Mouse (Mus musculus): Measurements from ENCODE around the gene Ncoa3. TPM values are rescaled to one million over a fixed set of nuclear protein-coding genes. Genes with fewer than 3 reads are reported as not detected.

Ncoa3 gene
- total RNA-seq, 2 experiments from 2014 or later: 8.3 to 8.8 TPM

DNA sequence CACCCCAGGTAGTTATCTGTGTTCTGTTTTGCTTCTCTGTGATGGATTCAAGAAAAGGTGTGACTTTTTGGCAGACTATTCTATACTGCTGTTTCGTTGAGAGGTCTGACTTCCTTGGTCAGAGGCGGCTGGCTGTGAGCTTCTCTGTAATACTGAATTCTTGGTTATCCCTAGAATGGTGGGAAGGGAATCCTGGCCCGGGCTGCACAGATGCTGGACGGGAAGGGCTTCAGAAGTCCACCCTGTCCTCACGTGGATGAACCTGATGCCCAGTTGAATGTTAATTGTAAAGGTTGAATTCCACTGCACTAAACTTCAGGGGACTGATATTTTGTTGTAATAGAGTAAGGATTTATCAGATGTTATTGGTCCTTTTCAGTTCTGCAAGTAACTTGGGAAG, 7.4 kb downstream of the Ncoa3 start:
- no peak for ATAC-seq (replicated peaks; ENCODE audit: low FRiP score, low TSS enrichment, poor library complexity, severe bottlenecking)

DNA sequence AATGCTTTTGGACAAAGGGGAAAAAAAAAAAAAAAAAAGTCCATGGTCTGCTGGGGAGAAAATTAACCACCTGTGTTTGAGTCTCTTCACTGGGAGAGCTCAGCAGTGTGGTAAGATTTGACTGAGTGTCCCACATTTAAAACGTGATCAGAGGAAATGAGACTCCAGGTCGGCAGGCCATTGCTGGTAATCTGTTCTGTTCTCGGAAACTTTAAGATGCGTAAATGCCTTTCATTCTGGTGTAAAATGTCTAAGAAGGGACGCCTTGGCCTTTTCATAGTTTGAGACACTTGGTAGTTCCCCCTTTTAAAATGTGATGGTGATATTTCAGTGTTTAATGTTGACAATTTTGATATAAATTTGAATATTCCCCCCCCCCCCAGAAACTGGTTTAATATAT, 7.8 kb downstream of the Ncoa3 start:
- ATAC-seq (replicated peaks; ENCODE audit: low FRiP score, low TSS enrichment, poor library complexity, severe bottlenecking): no peak

DNA sequence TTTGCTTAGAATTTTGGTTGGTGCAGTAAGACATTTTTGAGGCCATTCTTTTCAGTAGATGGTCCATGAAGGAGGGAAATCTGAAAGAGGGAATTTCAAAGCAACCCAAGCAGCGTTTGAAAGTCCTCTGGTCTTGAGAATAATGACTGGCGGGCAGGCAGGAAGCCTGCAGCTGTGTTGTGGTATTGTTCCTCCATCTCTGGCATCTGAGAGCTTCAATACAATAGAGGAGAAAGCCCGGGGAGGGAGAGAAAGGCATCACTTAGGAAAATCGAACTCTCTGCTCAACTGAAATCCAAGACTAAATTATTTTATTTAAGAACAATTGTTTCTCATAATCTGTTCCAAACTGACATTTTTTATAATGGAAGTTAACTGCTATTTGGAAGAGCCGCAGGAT, 8.3 kb downstream of the Ncoa3 start:
- no peak for ATAC-seq (replicated peaks; ENCODE audit: low FRiP score, low TSS enrichment, poor library complexity, severe bottlenecking)

DNA sequence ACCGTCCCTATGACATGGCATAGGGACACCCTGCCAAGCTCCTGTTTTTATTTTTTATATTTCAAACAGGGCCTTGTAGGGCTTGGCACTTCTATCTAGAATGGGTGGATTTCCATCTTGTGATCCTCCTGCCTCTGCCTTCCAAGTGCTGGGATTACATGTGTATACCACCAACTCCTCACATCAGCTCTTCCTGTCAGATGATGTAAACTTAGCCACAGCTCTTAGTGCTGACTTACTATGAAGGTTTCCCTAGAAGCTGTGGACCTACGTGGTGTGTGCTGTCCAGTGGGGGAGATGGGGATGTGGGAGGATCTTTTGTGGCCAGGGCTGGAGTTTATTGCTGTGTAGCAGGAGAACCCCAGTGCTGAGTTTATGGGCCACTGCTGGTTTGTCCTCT, 8.9 kb downstream of the Ncoa3 start:
- no peak for ATAC-seq (replicated peaks; ENCODE audit: low FRiP score, low TSS enrichment, poor library complexity, severe bottlenecking)

DNA sequence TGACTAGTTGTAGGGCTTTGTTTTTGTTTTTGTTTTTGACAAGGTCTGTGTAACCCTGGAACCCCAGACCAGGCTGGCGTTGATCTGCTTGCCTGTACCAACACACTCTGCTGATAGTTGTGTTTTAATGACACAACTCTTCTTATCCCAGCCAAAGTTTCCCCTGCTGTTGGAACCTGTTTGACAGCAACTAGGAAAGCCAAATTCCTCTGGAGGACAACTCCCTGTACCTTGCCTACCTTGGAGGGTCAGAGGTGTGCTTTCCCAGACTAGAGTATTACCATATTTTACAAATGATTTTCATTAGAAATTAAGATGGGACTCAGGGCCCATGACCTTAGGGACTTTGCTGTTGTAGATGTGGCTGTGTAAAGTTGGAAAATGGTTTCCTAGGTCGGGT, 9.3 kb downstream of the Ncoa3 start:
- ATAC-seq (replicated peaks; ENCODE audit: low FRiP score, low TSS enrichment, poor library complexity, severe bottlenecking): no peak

DNA sequence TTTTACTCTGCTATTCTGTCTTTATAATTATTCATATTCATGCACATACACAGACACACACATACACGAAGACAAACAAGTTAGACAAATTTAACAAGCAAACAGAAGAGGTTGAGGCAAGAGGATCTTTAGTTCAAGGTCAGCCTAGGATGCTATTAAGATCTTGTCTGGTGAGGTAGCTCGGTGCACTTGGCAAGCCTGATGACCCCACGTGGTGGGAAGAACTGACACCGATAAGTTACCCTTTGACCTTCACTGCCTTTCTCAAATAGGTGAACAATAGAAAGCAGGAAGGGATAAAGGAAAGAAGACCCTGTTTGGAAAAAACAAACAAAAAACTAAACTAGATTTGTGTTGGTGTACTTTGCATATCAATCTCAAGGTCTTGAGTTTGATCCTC, 10.0 kb downstream of the Ncoa3 start:
- ATAC-seq (replicated peaks; ENCODE audit: low FRiP score, low TSS enrichment, poor library complexity, severe bottlenecking): no peak

DNA sequence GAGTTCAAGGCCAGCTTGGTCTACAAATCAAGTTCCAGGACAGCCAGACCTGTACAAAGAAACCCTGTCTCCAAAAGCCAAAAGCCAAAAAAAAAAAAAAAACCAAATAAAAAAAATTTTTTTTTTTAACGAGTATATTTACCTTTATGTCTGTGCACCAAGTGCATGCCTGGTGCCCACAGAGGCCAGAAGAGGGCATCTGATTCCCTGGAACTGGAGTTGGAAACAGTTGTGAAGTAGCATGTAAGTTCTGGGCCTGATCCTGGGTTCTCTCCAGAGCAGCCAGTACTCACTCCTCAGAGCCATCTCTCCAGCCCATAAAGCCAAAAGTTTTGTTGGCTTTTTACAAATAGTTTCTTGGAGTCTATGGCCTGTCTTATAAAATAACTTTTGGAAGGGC, 10.6 kb downstream of the Ncoa3 start:
- no peak for ATAC-seq (replicated peaks; ENCODE audit: low FRiP score, low TSS enrichment, poor library complexity, severe bottlenecking)

DNA sequence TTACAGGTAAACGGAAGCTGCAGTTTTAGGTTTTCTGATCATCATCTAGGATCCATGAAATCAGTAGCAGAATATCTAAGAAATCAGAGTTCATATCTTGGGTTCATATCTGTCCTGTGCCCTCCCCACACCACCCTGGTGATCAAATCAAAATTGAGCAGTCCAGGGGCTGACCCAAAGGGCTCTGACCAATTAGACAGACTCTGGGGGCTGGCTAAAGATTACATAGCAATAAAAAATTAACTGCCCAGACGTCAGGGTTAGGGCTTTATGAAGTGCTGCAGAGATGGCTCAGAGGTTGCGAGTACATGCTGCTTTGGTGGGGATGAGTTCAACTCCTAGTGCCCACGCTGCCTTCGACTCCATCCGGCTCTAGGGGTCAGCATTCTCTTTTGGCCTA, 14.6 kb downstream of the Ncoa3 start:
- no peak for ATAC-seq (replicated peaks; ENCODE audit: low FRiP score, low TSS enrichment, poor library complexity, severe bottlenecking)

DNA sequence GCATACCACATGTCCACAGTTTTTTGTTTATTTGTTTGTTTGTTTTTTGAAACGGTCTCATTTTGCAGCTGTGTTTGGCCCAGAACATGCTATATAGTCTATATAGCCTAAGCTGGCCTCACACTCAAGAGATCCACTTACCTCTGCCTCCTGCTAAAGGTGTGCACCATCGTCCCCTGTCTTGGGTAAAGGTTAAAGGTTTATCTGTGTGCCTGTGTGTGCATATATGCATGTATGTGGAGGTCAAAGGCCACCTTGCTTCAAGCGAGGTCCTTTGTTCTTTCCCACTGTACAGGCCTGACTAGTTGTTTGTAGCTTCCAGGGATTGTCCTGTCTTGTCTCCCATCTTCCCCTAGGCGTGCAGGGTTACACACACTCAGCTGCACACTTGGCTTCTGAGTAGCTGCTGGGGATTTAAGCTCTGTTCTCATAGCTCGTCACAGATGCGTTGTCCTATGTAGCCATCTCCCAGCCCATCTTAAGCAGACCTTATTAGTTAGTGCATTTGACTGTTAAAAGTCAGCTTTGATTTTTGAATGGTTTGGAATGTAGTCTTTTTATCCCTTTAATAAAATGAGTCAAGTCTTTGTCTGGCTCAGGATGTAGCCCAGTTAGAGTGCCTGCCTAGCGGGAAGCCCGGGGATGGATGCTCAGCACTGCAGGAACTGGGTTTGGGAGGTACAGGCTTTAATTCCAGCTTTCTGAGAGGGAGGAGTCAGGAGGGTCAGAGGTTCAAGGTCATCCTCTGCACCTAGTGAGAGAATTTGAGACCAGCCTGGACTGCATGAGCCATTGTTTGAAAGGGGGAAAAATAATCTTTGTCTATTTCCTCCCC, 16.3 kb downstream of the Ncoa3 start:
- ATAC-seq (replicated peaks; ENCODE audit: low FRiP score, low TSS enrichment, poor library complexity, severe bottlenecking): no peak

DNA sequence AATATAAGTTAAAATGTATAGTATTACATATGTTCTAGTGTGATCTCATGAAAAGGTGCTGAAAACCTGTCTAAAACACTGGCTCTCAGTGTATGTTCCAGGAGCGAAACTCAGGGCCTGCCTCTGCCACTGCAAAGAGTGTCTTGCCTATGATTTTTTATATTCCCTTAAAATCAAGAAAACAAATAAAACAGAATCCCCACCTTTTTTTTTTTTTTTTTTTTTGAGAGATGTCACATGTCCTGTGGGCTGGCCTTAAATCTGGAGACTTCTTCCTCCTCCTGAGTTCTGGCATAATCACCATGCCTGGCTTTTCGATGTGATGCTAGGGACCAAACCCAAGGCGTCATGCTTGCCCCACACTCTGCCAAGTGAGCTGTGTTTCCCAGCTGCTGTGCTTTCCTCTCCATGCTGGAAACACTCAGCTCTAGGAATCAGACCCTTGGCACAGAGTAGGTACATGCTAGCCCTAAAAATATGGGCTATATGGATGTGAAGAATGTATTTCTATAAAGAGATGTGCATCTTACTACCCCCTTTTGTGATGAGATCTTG, 17.0 kb downstream of the Ncoa3 start:
- no peak for ATAC-seq (replicated peaks; ENCODE audit: low FRiP score, low TSS enrichment, poor library complexity, severe bottlenecking)

DNA sequence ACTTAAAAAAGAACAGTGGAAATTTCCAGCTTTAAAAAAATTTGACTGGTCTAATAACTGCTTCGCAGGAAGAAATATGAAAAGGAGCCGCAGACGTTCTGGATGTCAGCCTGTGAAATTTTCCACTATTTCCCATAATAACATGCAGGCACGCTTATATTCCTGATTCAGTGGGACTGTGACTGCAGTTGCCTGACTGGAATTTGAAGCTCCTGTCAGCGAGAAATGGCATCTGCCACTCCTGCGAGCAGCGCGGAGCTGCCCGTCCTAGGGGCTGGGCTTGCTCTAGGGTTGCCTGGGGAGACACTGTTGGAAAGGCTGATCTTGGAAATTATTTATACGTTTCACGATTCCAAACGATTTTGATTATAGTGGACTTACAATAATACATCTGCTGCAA, 17.9 kb downstream of the Ncoa3 start:
- ATAC-seq (replicated peaks; ENCODE audit: low FRiP score, low TSS enrichment, poor library complexity, severe bottlenecking): no peak

DNA sequence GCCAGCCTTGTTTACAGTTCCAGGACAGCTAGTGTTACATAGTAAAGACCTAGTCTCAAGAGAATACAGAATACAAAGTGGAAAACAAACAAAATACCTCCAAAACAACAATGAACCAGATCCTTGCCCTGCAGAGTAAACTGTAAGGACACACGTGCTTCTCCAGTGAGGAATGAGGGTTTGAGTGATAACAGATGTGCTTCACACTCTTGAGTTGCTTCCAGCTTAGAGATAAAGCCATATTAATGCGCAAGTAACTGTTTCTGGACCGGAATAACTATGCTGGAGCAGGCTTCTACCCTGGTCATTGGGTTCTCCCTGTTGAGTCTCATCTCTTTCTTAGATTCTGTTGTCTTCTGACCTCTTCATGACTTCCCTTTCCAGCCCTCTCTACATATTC, 19.0 kb downstream of the Ncoa3 start:
- no peak for ATAC-seq (replicated peaks; ENCODE audit: low FRiP score, low TSS enrichment, poor library complexity, severe bottlenecking)

DNA sequence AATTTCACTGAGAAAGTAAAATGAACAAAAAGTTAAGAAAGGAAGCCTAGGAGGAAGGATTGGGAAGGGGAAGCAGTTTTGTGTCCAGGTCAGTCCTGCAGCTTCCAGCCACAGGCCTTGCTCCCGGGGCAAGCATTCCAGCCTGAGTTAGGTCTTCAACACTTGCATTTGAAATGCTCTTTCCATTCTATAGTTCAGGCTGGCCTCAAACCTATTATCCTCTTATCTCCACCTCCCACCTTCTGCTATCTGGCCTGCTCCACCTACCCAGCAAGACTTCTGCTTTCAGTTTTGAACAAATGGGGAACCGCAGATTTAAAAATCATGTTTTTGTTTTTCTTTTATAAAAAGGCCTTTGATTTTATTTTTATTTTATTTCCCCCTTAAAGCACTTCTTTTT, 19.7 kb downstream of the Ncoa3 start:
- peak; percentile 88 for ATAC-seq (replicated peaks; ENCODE audit: low FRiP score, low TSS enrichment, poor library complexity, severe bottlenecking)

DNA sequence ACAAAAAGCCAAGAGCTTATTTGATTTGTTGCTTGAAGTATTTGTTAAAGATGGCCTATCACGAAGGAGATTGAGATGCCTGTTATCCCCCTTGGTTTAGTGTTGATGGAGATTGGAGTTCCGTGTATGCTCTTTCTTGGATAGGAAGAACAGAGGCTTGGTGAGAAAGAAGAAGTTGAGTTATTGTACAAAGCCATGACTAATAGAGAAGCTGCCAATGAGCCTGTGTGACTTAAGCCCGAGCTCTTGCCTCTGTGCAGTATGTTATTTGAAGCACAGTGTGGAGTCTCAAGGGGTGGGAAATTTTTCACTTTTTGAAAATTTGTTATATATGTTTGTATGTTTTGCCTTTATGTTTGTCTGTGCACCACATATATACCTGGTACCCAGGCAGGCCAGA, 26.3 kb downstream of the Ncoa3 start:
- ATAC-seq (replicated peaks; ENCODE audit: low FRiP score, low TSS enrichment, poor library complexity, severe bottlenecking): no peak

DNA sequence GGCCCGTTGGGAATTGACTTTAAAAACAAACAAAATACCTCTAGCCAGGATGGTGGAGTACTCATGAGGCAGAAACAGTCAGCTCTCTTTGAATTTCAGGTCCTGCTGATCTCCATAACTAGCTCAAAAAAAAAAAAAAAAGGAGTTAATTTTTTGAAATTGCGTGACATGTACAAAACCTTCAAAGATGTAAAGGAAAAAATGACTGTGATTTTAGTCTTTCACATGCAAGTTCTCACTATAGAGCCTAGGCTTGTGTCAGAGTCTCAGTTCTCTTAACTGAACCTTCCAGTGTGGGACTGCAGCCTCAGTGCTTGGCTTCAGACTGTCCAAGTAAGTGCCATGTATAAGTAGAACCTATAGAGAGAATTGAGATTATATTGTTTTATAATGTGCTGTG, 27.6 kb downstream of the Ncoa3 start:
- no peak for ATAC-seq (replicated peaks; ENCODE audit: low FRiP score, low TSS enrichment, poor library complexity, severe bottlenecking)

DNA sequence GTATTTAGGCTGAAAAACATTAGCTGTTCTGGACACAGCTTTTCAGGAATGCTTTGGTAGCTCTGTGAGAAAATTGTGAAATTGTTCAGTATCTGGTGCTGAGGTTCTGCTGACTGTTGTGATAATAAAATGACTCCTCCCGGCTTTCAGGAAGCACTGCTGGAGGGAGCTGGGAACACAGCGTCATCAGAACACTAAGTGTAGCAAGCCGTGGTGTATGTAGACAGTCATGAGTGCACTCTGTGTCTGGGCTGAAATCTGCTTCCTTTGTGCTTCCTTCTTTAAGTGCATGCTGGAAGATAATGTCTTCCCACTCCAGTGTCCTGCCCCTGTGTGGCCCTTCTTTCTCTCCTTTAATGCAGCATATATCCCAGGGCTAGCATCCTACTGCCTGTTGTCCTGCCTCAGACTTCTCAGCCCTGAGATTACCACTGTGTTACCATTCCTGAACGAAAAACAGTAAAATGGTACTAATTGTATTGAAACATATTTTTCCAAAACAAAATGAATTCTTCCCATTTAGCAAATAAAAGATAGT, 28.7 kb downstream of the Ncoa3 start:
- ATAC-seq (replicated peaks; ENCODE audit: low FRiP score, low TSS enrichment, poor library complexity, severe bottlenecking): no peak

DNA sequence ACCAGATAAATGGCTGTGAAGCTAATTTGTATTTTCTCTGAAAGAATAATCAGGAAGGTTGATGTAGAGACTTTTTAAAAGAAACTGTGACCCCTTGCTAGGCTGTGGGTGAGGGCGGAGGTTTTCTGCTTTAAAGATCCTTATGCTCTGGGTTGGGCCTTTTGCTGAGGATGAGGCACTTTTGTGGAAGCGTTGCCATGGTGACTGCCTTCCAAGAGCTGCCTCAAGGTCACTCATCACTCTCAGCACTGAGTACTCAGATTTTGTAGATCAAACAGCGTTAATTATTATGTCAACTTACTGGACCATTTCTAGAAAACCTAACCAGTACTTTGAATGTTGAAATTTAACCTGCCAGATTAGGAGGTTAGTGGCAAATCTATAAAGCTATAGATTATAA, 29.2 kb downstream of the Ncoa3 start:
- no peak for ATAC-seq (replicated peaks; ENCODE audit: low FRiP score, low TSS enrichment, poor library complexity, severe bottlenecking)

DNA sequence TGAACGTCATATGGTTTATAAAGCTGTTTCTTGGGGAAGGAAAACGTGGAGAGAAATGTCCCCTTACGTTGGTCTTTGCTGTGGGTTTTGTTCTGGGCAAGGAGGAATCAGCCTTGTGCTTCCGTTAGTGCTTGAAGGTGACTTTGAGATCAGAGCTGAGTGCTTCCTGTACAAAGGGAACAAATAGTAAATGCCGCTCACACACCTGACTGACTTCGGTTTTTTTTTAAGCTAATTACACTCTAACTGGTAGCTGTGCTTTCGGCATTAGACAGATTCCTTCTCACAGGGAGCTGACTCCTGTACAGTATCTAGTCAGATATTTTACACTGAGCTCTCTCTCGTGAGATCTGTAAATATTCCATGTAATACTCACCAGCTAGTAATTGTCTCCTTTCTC, 29.9 kb downstream of the Ncoa3 start:
- no peak for ATAC-seq (replicated peaks; ENCODE audit: low FRiP score, low TSS enrichment, poor library complexity, severe bottlenecking)

DNA sequence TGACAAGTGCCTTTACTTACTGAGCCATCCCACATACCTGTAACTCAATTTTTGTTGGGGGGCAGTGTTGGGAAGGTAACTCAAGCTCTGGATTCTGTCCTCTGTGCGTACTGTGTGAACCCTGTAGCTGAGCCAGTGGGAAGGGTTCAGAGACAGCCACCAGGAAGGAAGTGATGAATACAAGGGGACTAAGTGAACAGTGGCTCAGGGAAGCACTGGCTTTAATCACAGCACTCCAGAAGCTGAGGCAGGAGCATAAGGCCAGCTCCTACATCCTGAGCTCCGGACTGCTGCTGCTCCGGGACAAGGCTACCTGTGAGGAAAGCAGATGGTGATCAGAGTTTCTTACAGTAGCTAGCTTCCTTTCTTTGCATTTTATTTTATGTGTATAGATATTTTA, 31.6 kb downstream of the Ncoa3 start:
- no peak for ATAC-seq (replicated peaks; ENCODE audit: low FRiP score, low TSS enrichment, poor library complexity, severe bottlenecking)

DNA sequence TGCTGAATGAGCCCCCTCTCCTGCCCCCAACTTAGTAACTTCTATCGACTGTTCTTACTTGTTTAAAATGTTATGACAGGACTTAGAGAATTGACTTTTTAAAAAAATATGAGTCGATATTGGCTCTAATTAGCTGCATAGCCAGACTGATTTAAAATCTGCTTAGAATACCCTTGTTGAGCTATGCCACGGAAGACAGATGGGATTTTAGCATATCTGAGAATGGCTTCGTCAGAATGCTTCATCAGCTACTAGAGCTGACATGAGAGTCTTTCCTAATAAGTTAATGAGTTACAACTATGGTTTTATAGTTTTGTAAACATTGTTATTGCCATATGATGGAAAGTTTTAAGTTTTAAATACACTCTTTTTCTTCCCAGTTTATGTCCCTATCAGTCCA, 32.2 kb downstream of the Ncoa3 start:
- no peak for ATAC-seq (replicated peaks; ENCODE audit: low FRiP score, low TSS enrichment, poor library complexity, severe bottlenecking)

DNA sequence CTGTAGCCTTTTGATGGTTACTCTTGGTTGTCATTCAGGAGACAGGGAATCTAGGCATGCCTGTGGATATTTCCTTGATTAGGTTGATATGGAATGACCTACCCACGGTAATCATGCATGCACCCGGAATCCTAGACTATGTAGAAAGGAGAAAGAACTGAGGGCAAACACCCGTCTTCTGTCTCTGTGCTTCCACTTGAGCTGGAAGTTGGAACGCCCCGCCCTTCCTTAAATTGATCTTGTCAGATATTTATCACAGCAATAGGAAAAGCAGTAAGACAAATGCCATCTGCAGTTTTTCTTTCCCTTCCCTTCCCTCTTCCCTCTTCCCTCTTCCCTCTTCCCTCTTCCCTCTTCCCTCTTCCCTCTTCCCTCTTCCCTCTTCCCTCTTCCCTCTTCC, 33.5 kb downstream of the Ncoa3 start:
- ATAC-seq (replicated peaks; ENCODE audit: low FRiP score, low TSS enrichment, poor library complexity, severe bottlenecking): no peak
